Mouse (Mus musculus) lung, adult 2 months (tissue): Measurements from ENCODE around the gene Dctn1.

Experiments
- CTCF ChIP-seq: fragments of 200-500 bp; IDR thresholded peaks from 2 replicates; pipeline ENCODE4 v1.5.1; 2011; ENCODE audit warnings: mild to moderate bottlenecking, low read length, control low read depth; ENCODE audit not compliant: insufficient read depth
- POLR2A ChIP-seq: fragments of 200-500 bp; IDR thresholded peaks from 2 replicates; pipeline ENCODE4 v1.6.1; 2011; ENCODE audit warnings: low read depth, mild to moderate bottlenecking, control low read depth, low read length, borderline replicate concordance; ENCODE audit errors: extremely low read depth

- TF ChIP-seq CTCF, result no peak
- no peak for TF ChIP-seq POLR2A
Observed at GRCm38 (mm10) chr6:83245134-83245533, 79.4 kb downstream of the Dctn1 start.
